8 mouse cellular contexts compared by ENCODE assay signal in the genomic region with DNA sequence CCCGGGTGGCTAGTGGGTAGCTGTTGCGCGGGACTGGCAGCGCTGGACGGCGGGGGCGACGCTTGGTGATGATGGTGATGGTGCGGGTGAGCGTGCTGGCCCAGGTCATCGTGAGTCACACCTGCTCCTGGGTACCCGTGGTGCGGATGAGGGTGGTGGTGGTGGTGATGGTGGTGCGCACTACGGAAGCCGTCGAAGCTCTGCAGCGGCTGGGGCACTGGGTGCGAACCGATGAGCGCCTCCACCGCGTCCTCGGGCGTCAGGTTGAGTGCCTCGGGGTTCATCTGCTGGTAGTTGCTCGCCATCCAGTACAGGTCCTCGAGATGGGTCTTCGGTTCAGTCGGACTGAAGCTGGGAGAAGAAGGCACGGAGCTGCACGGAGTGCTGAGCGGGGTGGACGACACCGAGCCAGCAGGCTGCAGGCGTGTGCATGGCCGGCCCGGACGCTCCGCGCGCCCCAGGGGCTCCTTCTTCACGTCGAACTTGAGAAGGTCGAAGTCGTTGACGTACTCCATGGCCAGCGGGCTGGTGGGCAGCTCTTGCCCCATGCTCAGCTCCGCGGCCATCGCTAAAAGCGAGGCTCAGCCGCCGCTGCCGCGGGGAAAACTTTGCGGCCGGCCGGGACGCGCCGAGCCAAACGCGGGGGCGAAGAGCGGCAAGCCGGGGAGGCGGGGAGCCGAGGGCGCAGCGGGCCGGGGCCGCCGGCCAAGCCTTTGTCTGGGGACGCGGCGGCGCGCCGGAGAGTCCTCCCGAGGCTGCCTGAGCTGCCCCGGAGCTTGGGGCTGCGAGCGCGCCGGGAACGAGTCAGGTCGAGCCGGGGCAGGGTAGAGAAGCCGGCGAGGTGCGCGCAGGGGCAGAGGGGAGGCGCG. TPM values are rescaled to one million over a fixed set of nuclear protein-coding genes. Genes with fewer than 3 reads are reported as not detected.
DNase-seq lines count a peak whose midpoint lies in the region; ATAC-seq and TF ChIP-seq lines count a peak whose summit lies in the region.

No protein-coding gene starts in this region.

- no peaks in the 10 kb centered on the region for H3K36me3 ChIP-seq in kidney, embryonic 15.5 days
- H3K36me3 ChIP-seq in midbrain, postnatal 0 days (ENCODE audit: insufficient read depth, low read length) = no peaks in the 10 kb centered on the region

- DNase-seq in adrenal gland, postnatal 14 days = peak; percentile 29
- DNase-seq in adrenal gland, adult 2 months = no peak
- DNase-seq in ovary, postnatal 10 days (ENCODE audit: low spot score) = peak; percentile 24
- DNase-seq in ovary, postnatal 36 days (ENCODE audit: low spot score) = no peak
- no peak for DNase-seq in midbrain, postnatal 0 days (ENCODE audit: low spot score)
- no peak for DNase-seq in spleen, postnatal 36 days (ENCODE audit: low spot score in 2 of 2)
- DNase-seq in cerebellum, adult 18-20 months = no peak

- ATAC-seq in kidney, embryonic 15.5 days (replicated peaks; ENCODE audit: low FRiP score) = peak; percentile 5; the same call in 1 of the 2 replicates
- ATAC-seq in midbrain, postnatal 0 days (ENCODE audit: low FRiP score) = peak; percentile 61

- H3K27me3 ChIP-seq in kidney, embryonic 15.5 days = peaks cover 77% of the 10 kb centered on the region
- H3K27me3 ChIP-seq in midbrain, postnatal 0 days (ENCODE audit: insufficient read depth, low read length) = peaks cover 67% of the 10 kb centered on the region

- peak overlapping the region; percentile 62 for H3K4me3 ChIP-seq in kidney, embryonic 15.5 days (replicated peaks)
- peak overlapping the region; percentile 52 for H3K4me3 ChIP-seq in midbrain, postnatal 0 days (ENCODE audit: low read depth, low read length)

- no peak for TF ChIP-seq CTCF in midbrain, postnatal 0 days (IDR thresholded peaks at IDR 0.05)

- H3K9me3 ChIP-seq in kidney, embryonic 15.5 days (replicated peaks) = no peaks in the 10 kb centered on the region
- H3K9me3 ChIP-seq in midbrain, postnatal 0 days (ENCODE audit: low read length) = no peaks in the 10 kb centered on the region

- peak overlapping the region; percentile 64 for H3K9ac ChIP-seq in kidney, embryonic 15.5 days
- H3K9ac ChIP-seq in midbrain, postnatal 0 days (replicated peaks; ENCODE audit: low read length, poor library complexity, severe bottlenecking) = peak overlapping the region; percentile 60

- WGBS in kidney, embryonic 15.5 days = under 1% methylated on average over 89 of the region's 95 CpGs
- WGBS in midbrain, postnatal 0 days = under 1% methylated on average over 73 of the region's 95 CpGs

- peak overlapping the region; percentile 88 for H3K27ac ChIP-seq in kidney, embryonic 15.5 days
- no peak overlapping the region for H3K27ac ChIP-seq in midbrain, postnatal 0 days (ENCODE audit: low read depth, low read length)

- H3K4me2 ChIP-seq in kidney, embryonic 15.5 days = peak overlapping the region; percentile 98
- H3K4me2 ChIP-seq in midbrain, postnatal 0 days (ENCODE audit: low read depth, low read length, poor library complexity, severe bottlenecking) = peak overlapping the region; percentile 95

- peaks cover 65% of the 10 kb centered on the region for H3K4me1 ChIP-seq in kidney, embryonic 15.5 days
- H3K4me1 ChIP-seq in midbrain, postnatal 0 days (ENCODE audit: insufficient read depth, low read length) = peaks cover 7% of the 10 kb centered on the region; the same call in 1 of the 2 replicates

RNA-seq across cellular contexts. Expression of gene Mafb, which starts 0.5 kb away (rescaled TPM):
- total RNA-seq in adrenal gland, postnatal 14 days (2021) = 21.0 and 23.4 TPM in 2 replicates
- 10 to 100 TPM; 18.0 to 18.1 TPM for total RNA-seq in adrenal gland, adult 2 months (2021)
- polyA plus RNA-seq in adrenal gland, adult 2 months (2012; rRNA removed) = 11.4 and 13.1 TPM in 2 replicates
- polyA plus RNA-seq in kidney, embryonic 15.5 days (2015; fragmentation: Nextera tagmentation; extraction: Ambion mirVana) = 36.2 and 38.0 TPM in 2 replicates
- 6.8 and 9.0 TPM in 2 replicates for total RNA-seq in midbrain, postnatal 0 days (2014; rRNA removed)
- polyA plus RNA-seq in midbrain, postnatal 0 days (2015; fragmentation: Nextera tagmentation; extraction: Ambion mirVana) = 5.7 and 5.8 TPM in 2 replicates

RNA-seq across cellular contexts. Expression of gene Gm826, which starts 32.4 kb away (rescaled TPM):
- total RNA-seq in adrenal gland, postnatal 14 days (2021) = 3.5 and 5.0 TPM in 2 replicates
- total RNA-seq in adrenal gland, adult 2 months (2021) = 1 to 10 TPM; 1.9 to 2.4 TPM
- 0.26 and 0.33 TPM in 2 replicates for polyA plus RNA-seq in adrenal gland, adult 2 months (2012; rRNA removed)
- 0.40 and 0.93 TPM in 2 replicates for polyA plus RNA-seq in kidney, embryonic 15.5 days (2015; fragmentation: Nextera tagmentation; extraction: Ambion mirVana)
- not detected in 2 replicates for total RNA-seq in midbrain, postnatal 0 days (2014; rRNA removed)
- 0.22 TPM in 1 of 2 replicates, not detected in the other for polyA plus RNA-seq in midbrain, postnatal 0 days (2015; fragmentation: Nextera tagmentation; extraction: Ambion mirVana)

Comparison
In these comparisons a context has a peak if more than half of its experiments do, and no peak if none do; other contexts are left out.
1. DNase-seq: peak in adrenal gland, postnatal 14 days (single experiment) and ovary, postnatal 10 days (single experiment); none in adrenal gland, adult 2 months (single experiment), ovary, postnatal 36 days (single experiment), midbrain, postnatal 0 days (single experiment), spleen, postnatal 36 days (0 of 2) and cerebellum, adult 18-20 months (0 of 2).